Comparison of ENCODE assay signal across 8 mouse cellular contexts in the genomic region with DNA sequence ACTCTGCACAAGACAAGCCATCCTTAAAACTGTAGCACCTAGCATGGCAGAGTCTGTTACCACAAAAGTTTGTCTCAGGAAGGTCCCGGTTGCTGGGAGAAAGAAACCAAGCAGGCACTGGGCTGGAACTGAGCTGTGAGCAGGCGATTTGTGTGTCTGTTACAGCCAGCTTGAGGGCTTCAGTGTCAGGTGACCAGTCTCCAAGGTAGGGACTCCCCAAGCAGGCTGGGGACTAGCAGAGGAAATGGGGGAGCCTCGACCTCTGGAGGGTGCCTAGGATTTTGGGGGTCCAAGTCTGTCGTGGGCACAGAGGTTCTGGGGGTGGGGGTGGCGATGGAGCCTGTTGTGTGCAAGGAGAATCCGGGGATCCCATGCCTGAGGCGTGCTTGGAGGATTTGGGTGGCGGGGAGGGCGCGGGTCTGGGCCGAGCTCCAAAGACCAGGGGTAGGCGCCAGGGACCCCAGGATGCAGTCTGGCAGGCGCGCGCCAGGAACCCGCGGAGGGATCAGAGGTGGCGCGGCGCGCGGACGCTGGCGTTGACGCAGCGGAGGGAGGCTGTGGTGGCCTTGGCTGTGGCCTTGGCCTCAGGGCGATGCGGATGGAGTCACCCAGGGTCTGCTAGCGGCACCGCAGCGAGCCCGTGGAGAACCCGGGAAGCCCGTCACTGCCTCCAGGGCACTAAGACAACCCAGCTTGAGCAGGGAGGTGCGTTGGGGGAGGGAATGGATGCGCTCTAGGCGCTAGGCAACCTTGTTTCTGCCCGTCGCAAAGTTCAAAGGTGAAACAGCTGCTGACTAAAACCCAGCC. TPM values are rescaled to one million over a fixed set of nuclear protein-coding genes. Genes with fewer than 3 reads are reported as not detected.
DNase-seq lines count a peak whose midpoint lies in the region; ATAC-seq and TF ChIP-seq lines count a peak whose summit lies in the region.

Hrasls (plus strand) TSS at position 91 of the 807 bp plus-strand sequence.

- TF ChIP-seq POLR2A in olfactory bulb, adult 2 months (IDR thresholded peaks at IDR 0.05; ENCODE audit: insufficient read depth, low read depth, low read length), result no peak

- H3K27me3 ChIP-seq in lung, postnatal 0 days (replicated peaks; ENCODE audit: insufficient read depth, low read length), result 0 out of 2 replicates have a peak, but pooled peaks cover 6% of the 10 kb centered on the region
- peaks cover 21% of the 10 kb centered on the region; the same call in 1 of the 2 replicates for H3K27me3 ChIP-seq in embryonic facial prominence, embryonic 15.5 days
- H3K27me3 ChIP-seq in heart, embryonic 11.5 days (ENCODE audit: control insufficient read depth, insufficient read depth, low read length), result peaks cover 3% of the 10 kb centered on the region; the same call in 1 of the 2 replicates
- peaks cover 6% of the 10 kb centered on the region for H3K27me3 ChIP-seq in kidney, embryonic 14.5 days (ENCODE audit: control insufficient read depth, insufficient read depth, low read length)
- H3K27me3 ChIP-seq in limb, embryonic 15.5 days, result peaks cover 50% of the 10 kb centered on the region

- H3K4me2 ChIP-seq in lung, postnatal 0 days (replicated peaks; ENCODE audit: low read depth, low read length), result peak within 1 kb of the TSS; percentile 28; the same call in 1 of the 2 replicates
- H3K4me2 ChIP-seq in embryonic facial prominence, embryonic 15.5 days (replicated peaks), result peak within 1 kb of the TSS; percentile 86
- H3K4me2 ChIP-seq in heart, embryonic 11.5 days, result peak within 1 kb of the TSS; percentile 90
- peak within 1 kb of the TSS; percentile 56 for H3K4me2 ChIP-seq in kidney, embryonic 14.5 days (replicated peaks; ENCODE audit: low read depth, low read length)
- peak within 1 kb of the TSS; percentile 86 for H3K4me2 ChIP-seq in limb, embryonic 15.5 days

- H3K4me3 ChIP-seq in lung, postnatal 0 days (ENCODE audit: low read depth, low read length), result no peak within 1 kb of the TSS
- H3K4me3 ChIP-seq in embryonic facial prominence, embryonic 15.5 days (replicated peaks), result peak within 1 kb of the TSS; percentile 40
- peak within 1 kb of the TSS; percentile 51 for H3K4me3 ChIP-seq in heart, embryonic 11.5 days (ENCODE audit: low read depth, low read length)
- peak within 1 kb of the TSS; percentile 34 for H3K4me3 ChIP-seq in kidney, embryonic 14.5 days (ENCODE audit: low read length)
- peak within 1 kb of the TSS; percentile 39 for H3K4me3 ChIP-seq in limb, embryonic 15.5 days
- H3K4me3 ChIP-seq in olfactory bulb, adult 2 months (ENCODE audit: insufficient read depth, low read depth, low read length), result peak within 1 kb of the TSS; percentile 63

- DNase-seq in lung, postnatal 0 days (ENCODE audit: low spot score), result peak; percentile 41
- DNase-seq in lung, postnatal 36 days, result no peak
- no peak for DNase-seq in spleen, adult 12 weeks (ENCODE audit: low spot score)

- no peak for TF ChIP-seq EP300 in lung, postnatal 0 days (IDR thresholded peaks at IDR 0.05)

- H3K9ac ChIP-seq in lung, postnatal 0 days (replicated peaks; ENCODE audit: low read depth), result no peak within 1 kb of the TSS
- H3K9ac ChIP-seq in embryonic facial prominence, embryonic 15.5 days, result 0 out of 2 replicates have a peak within 1 kb of the TSS, but pooled peaks have one; percentile 2
- H3K9ac ChIP-seq in heart, embryonic 11.5 days (ENCODE audit: low read depth, low read length), result peak within 1 kb of the TSS; percentile 69
- H3K9ac ChIP-seq in kidney, embryonic 14.5 days (ENCODE audit: low read depth, low read length), result peak within 1 kb of the TSS; percentile 9; the same call in 1 of the 2 replicates
- peak within 1 kb of the TSS; percentile 17 for H3K9ac ChIP-seq in limb, embryonic 15.5 days

- no peak within 1 kb of the TSS for H3K27ac ChIP-seq in lung, postnatal 0 days (ENCODE audit: low read length)
- no peak within 1 kb of the TSS for H3K27ac ChIP-seq in embryonic facial prominence, embryonic 15.5 days (replicated peaks)
- 0 out of 2 replicates have a peak within 1 kb of the TSS, but pooled peaks have one; percentile 10 for H3K27ac ChIP-seq in heart, embryonic 11.5 days (ENCODE audit: low read depth, low read length)
- H3K27ac ChIP-seq in kidney, embryonic 14.5 days (ENCODE audit: low read depth, low read length), result no peak within 1 kb of the TSS
- H3K27ac ChIP-seq in limb, embryonic 15.5 days, result no peak within 1 kb of the TSS
- H3K27ac ChIP-seq in olfactory bulb, adult 2 months (ENCODE audit: insufficient read depth, low read depth, low read length), result 0 out of 2 replicates have a peak within 1 kb of the TSS, but pooled peaks have one; percentile 18

- H3K4me1 ChIP-seq in lung, postnatal 0 days (ENCODE audit: insufficient read depth, low read depth, low read length), result no peaks in the 10 kb centered on the region
- H3K4me1 ChIP-seq in embryonic facial prominence, embryonic 15.5 days, result peaks cover 10% of the 10 kb centered on the region; the same call in 1 of the 2 replicates
- no peaks in the 10 kb centered on the region; the same call in 1 of the 2 replicates for H3K4me1 ChIP-seq in heart, embryonic 11.5 days (ENCODE audit: control insufficient read depth, insufficient read depth, low read length)
- H3K4me1 ChIP-seq in kidney, embryonic 14.5 days (ENCODE audit: control insufficient read depth, insufficient read depth, low read length), result no peaks in the 10 kb centered on the region
- H3K4me1 ChIP-seq in limb, embryonic 15.5 days, result peaks cover 19% of the 10 kb centered on the region
- 0 out of 2 replicates have a peak, but pooled peaks cover 4% of the 10 kb centered on the region for H3K4me1 ChIP-seq in olfactory bulb, adult 2 months (ENCODE audit: control insufficient read depth, insufficient read depth, low read length)

- no peaks in the 10 kb centered on the region for H3K9me3 ChIP-seq in lung, postnatal 0 days (ENCODE audit: low read length)
- no peaks in the 10 kb centered on the region for H3K9me3 ChIP-seq in embryonic facial prominence, embryonic 15.5 days (replicated peaks)
- no peaks in the 10 kb centered on the region for H3K9me3 ChIP-seq in heart, embryonic 11.5 days (replicated peaks; ENCODE audit: control insufficient read depth, low read length)
- no peaks in the 10 kb centered on the region for H3K9me3 ChIP-seq in kidney, embryonic 14.5 days (ENCODE audit: control insufficient read depth, low read length)
- no peaks in the 10 kb centered on the region for H3K9me3 ChIP-seq in limb, embryonic 15.5 days

- 3% methylated on average over 37 of the region's 39 CpGs for WGBS in lung, postnatal 0 days
- WGBS in embryonic facial prominence, embryonic 15.5 days, result 1% methylated on average over 39 of the region's 39 CpGs
- WGBS in heart, embryonic 11.5 days (ENCODE audit: insufficient replicate concordance), result under 1% methylated on average over 38 of the region's 39 CpGs
- WGBS in kidney, embryonic 14.5 days, result 1% methylated on average over 39 of the region's 39 CpGs
- WGBS in limb, embryonic 15.5 days, result 2% methylated on average over 39 of the region's 39 CpGs
- WGBS in olfactory bulb, adult 2 months, result 1% methylated on average over 39 of the region's 39 CpGs

- no peaks in the 10 kb centered on the region for H3K36me3 ChIP-seq in lung, postnatal 0 days (ENCODE audit: insufficient read depth, low read length)
- H3K36me3 ChIP-seq in embryonic facial prominence, embryonic 15.5 days, result no peaks in the 10 kb centered on the region
- no peaks in the 10 kb centered on the region for H3K36me3 ChIP-seq in heart, embryonic 11.5 days (ENCODE audit: control insufficient read depth, insufficient read depth, low read length)
- no peaks in the 10 kb centered on the region for H3K36me3 ChIP-seq in kidney, embryonic 14.5 days (ENCODE audit: control insufficient read depth, insufficient read depth, low read length)
- no peaks in the 10 kb centered on the region for H3K36me3 ChIP-seq in limb, embryonic 15.5 days

- TF ChIP-seq CTCF in lung, postnatal 0 days (IDR thresholded peaks at IDR 0.05), result no peak
- TF ChIP-seq CTCF in olfactory bulb, adult 2 months (IDR thresholded peaks at IDR 0.05; ENCODE audit: insufficient read depth, low read depth, low read length), result no peak

- ATAC-seq in lung, postnatal 0 days, result peak; percentile 68
- peak; percentile 82 for ATAC-seq in embryonic facial prominence, embryonic 15.5 days (ENCODE audit: insufficient number of reproducible peaks, low FRiP score, low TSS enrichment, low read depth)
- ATAC-seq in heart, embryonic 11.5 days (replicated peaks; ENCODE audit: insufficient number of reproducible peaks, low FRiP score, low TSS enrichment), result peak; percentile 46
- peak; percentile 91 for ATAC-seq in kidney, embryonic 14.5 days (ENCODE audit: low FRiP score, low TSS enrichment)
- no peak for ATAC-seq in limb, embryonic 15.5 days (ENCODE audit: insufficient number of reproducible peaks, low FRiP score, low TSS enrichment, low read depth)

RNA-seq across cellular contexts. Expression of gene Hrasls, which starts in this region (rescaled TPM):
- polyA plus RNA-seq in lung, postnatal 0 days (2015; fragmentation: Nextera tagmentation; extraction: Ambion mirVana), result 0.14 and 0.21 TPM in 2 replicates
- polyA plus RNA-seq in embryonic facial prominence, embryonic 15.5 days (2015; fragmentation: Nextera tagmentation; extraction: Ambion mirVana), result 2.2 and 2.6 TPM in 2 replicates
- polyA plus RNA-seq in heart, embryonic 11.5 days (2014; fragmentation: Nextera tagmentation; extraction: Ambion mirVana), result 4.7 and 5.7 TPM in 2 replicates
- 0.10 and 0.16 TPM in 2 replicates for polyA plus RNA-seq in kidney, embryonic 14.5 days (2014; fragmentation: Nextera tagmentation; extraction: Ambion mirVana)
- 1.2 and 2.3 TPM in 2 replicates for polyA plus RNA-seq in limb, embryonic 15.5 days (2015; fragmentation: Nextera tagmentation; extraction: Ambion mirVana)
- not detected in 2 replicates for polyA plus RNA-seq in olfactory bulb, adult 2 months (2012; ENCODE audit: insufficient read depth, insufficient read length, low replicate concordance, missing spikeins)

Comparison
In these comparisons a context has a peak if more than half of its experiments do, and no peak if none do; other contexts are left out.
1. Peak in DNase-seq, ATAC-seq and H3K4me2 ChIP-seq in lung, postnatal 0 days; RNA of the gene not detected or under 1 TPM.
2. Peak in ATAC-seq, H3K4me3 ChIP-seq, H3K9ac ChIP-seq and H3K4me2 ChIP-seq in kidney, embryonic 14.5 days; RNA of the gene not detected or under 1 TPM.
3. H3K27ac ChIP-seq: peak in heart, embryonic 11.5 days (single experiment) and olfactory bulb, adult 2 months (single experiment); none in lung, postnatal 0 days (single experiment), embryonic facial prominence, embryonic 15.5 days (single experiment), kidney, embryonic 14.5 days (single experiment) and limb, embryonic 15.5 days (single experiment).
4. H3K4me2 ChIP-seq: peak in every context shown above with its lines; median percentile 90 in heart, embryonic 11.5 days; 86 in embryonic facial prominence, embryonic 15.5 days; 86 in limb, embryonic 15.5 days; 56 in kidney, embryonic 14.5 days; 28 in lung, postnatal 0 days.